Mouse (Mus musculus) liver, embryonic 14.5 days (tissue): ENCODE results near the gene Ltn1.

ENCODE experiments used
- CTCF ChIP-seq: IDR thresholded peaks from 2 replicates; pipeline ENCODE4 v1.5.1; 2016; ENCODE audit warnings: antibody characterized with exemption, low read depth, control low read depth
- EP300 ChIP-seq: IDR thresholded peaks from 2 replicates; pipeline ENCODE4 v1.6.1; 2016; ENCODE audit warnings: antibody characterized with exemption, low read depth

- TF ChIP-seq CTCF (no peak), EP300 (no peak)
Measured at GRCm38 (mm10) chr16:87387444-87387977, 44.9 kb downstream of the Ltn1 start.
